ENCODE assay signal across 7 mouse cellular contexts in genomic region chrX:154713641-154714255, GRCm38 (mm10).
DNase-seq lines count a peak whose midpoint lies in the region; ATAC-seq lines count a peak whose summit lies in the region.

No protein-coding gene starts in this region.

- H3K36me3 ChIP-seq in forebrain, embryonic 14.5 days (ENCODE audit: control insufficient read depth, insufficient read depth, low read length), result no peaks in the 10 kb centered on the region

- no peak overlapping the region for H3K27ac ChIP-seq in forebrain, embryonic 14.5 days (ENCODE audit: low read depth, low read length)

- DNase-seq in right cerebral cortex, postnatal 4 days, result peak; percentile 0
- DNase-seq in right cerebral cortex, postnatal 25 days, result no peak
- no peak for DNase-seq in forebrain, embryonic 14.5 days (ENCODE audit: low spot score)
- peak; percentile 7 to 29 for DNase-seq in kidney, postnatal 4 days
- no peak for DNase-seq in gastrocnemius, postnatal 10 days
- DNase-seq in urinary bladder, postnatal 10 days (ENCODE audit: low spot score), result no peak
- DNase-seq in lung, postnatal 4 days, result no peak

- no peaks in the 10 kb centered on the region; the same call in 1 of the 2 replicates for H3K9me3 ChIP-seq in forebrain, embryonic 14.5 days (replicated peaks; ENCODE audit: control insufficient read depth, low read length)

- peak overlapping the region; percentile 29; the same call in 1 of the 2 replicates for H3K4me2 ChIP-seq in forebrain, embryonic 14.5 days (ENCODE audit: low read length)

- no peaks in the 10 kb centered on the region for H3K27me3 ChIP-seq in forebrain, embryonic 14.5 days (replicated peaks; ENCODE audit: control insufficient read depth, insufficient read depth, low read length)

- H3K4me1 ChIP-seq in forebrain, embryonic 14.5 days (ENCODE audit: control insufficient read depth, insufficient read depth, low read length), result no peaks in the 10 kb centered on the region

- no peak for ATAC-seq in forebrain, embryonic 14.5 days

- no peak overlapping the region for H3K9ac ChIP-seq in forebrain, embryonic 14.5 days (ENCODE audit: low read length)

- peak overlapping the region; percentile 11 for H3K4me3 ChIP-seq in forebrain, embryonic 14.5 days (ENCODE audit: low read depth, low read length)

- 57% methylated on average over 22 of the region's 27 CpGs for WGBS in forebrain, embryonic 14.5 days

Comparison
In these comparisons a context has a peak if more than half of its experiments do, and no peak if none do; other contexts are left out.
1. DNase-seq: peak in right cerebral cortex, postnatal 4 days (single experiment) and kidney, postnatal 4 days (2 of 2); none in right cerebral cortex, postnatal 25 days (single experiment), forebrain, embryonic 14.5 days (single experiment), gastrocnemius, postnatal 10 days (single experiment), urinary bladder, postnatal 10 days (single experiment) and lung, postnatal 4 days (0 of 2).